Mouse (Mus musculus) neural tube, embryonic 14.5 days (tissue): ENCODE data around the gene Actl6b. TPM values are rescaled to one million over a fixed set of nuclear protein-coding genes. Genes with fewer than 3 reads are reported as not detected.

Experiments
- ATAC-seq: fragments of 200-750 bp; cut with Nextera tagmentation; 2 replicates; pipeline ENCODE4 v1.8.0; 2017; ENCODE audit warnings: low read depth, mild to moderate bottlenecking, moderate TSS enrichment, moderate library complexity
- H3K27ac ChIP-seq: fragments of 300-500 bp; sonication (generic); 2 replicates; pipeline ENCODE4 v1.5.1; 2014; ENCODE audit warnings: low read depth, mild to moderate bottlenecking, control low read depth, low read length, moderate library complexity, mixed read lengths
- H3K27me3 ChIP-seq: fragments of 300-500 bp; sonication (generic); 2 replicates; pipeline ENCODE4 v1.6.1; 2014; ENCODE audit warnings: low read length; ENCODE audit not compliant: control insufficient read depth, insufficient read depth
- H3K36me3 ChIP-seq: fragments of 300-500 bp; sonication (generic); 2 replicates; pipeline ENCODE4 v1.6.1; 2014; ENCODE audit warnings: low read length, mixed read lengths; ENCODE audit not compliant: control insufficient read depth, insufficient read depth
- H3K4me1 ChIP-seq: fragments of 300-500 bp; sonication (generic); 2 replicates; pipeline ENCODE4 v1.6.1; 2014; ENCODE audit warnings: low read length; ENCODE audit not compliant: control insufficient read depth, insufficient read depth
- H3K4me2 ChIP-seq: fragments of 300-500 bp; sonication (generic); 2 replicates; pipeline ENCODE4 v1.6.1; 2014; ENCODE audit warnings: mild to moderate bottlenecking, low read depth, low read length, control low read depth
- H3K4me3 ChIP-seq: fragments of 300-500 bp; sonication (generic); 2 replicates; pipeline ENCODE4 v1.5.1; 2014; ENCODE audit warnings: low read depth, low read length, control low read depth, mixed read lengths
- H3K9ac ChIP-seq: fragments of 300-500 bp; sonication (generic); replicated peaks from 2 replicates; pipeline ENCODE4 v1.6.1; 2014; ENCODE audit warnings: low read depth, mild to moderate bottlenecking, control low read depth, low read length, mixed read lengths
- H3K9me3 ChIP-seq: fragments of 300-500 bp; sonication (generic); 2 replicates; pipeline ENCODE4 v1.6.1; 2016; ENCODE audit warnings: low read length; ENCODE audit not compliant: control insufficient read depth
- WGBS: fragments of 180-500 bp; shearing (Covaris S2); extraction: QIAGEN DNeasy Blood & Tissue Kit; methylation state at CpG from one replicate; pipeline ENCODE4 v1.1.7; 2014; 5-methylcytosine and 5-hydroxymethylcytosine counted together
- polyA plus RNA-seq: library from polyadenylated mRNA; unstranded; fragments of >200 nt; fragmentation: Nextera tagmentation; extraction: Ambion mirVana; gene quantifications from 2 replicates; pipeline ENCODE4 v1.2.1, GENCODE M21; 2014

Actl6b gene
- polyA plus RNA-seq, 1 experiment from 2014 or later: 236 TPM

DNA sequence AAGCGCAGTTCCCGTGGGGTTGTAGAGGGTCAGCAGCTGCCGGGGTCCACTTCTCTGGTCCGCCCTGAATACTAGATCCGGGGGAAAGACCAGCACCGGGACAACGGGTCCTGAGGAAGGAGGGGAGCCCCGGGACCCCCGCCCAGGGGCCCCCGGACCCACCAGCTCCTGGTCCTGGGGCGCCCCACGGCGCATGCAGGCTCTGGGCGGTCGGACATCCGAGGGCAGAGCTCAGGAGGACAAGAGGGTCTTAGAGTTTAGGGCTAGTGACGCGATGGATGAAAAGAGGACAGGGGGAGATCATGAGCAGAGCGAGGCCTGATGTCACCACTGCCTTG, 46.9 kb downstream of the Actl6b start:
- Histone ChIP-seq H3K27me3 (no peaks in the 10 kb centered on the region), H3K4me2 (peak overlapping the region; percentile 80), H3K9me3 (no peaks in the 10 kb centered on the region), H3K9ac (peak overlapping the region; percentile 79), H3K4me3 (peak overlapping the region; percentile 74), H3K36me3 (no peaks in the 10 kb centered on the region), H3K4me1 (peaks cover 16% of the 10 kb centered on the region; the same call in 1 of the 2 replicates), H3K27ac (peak overlapping the region; percentile 60)
- 2% methylated on average over 19 of the region's 19 CpGs for WGBS
- peak; percentile 67 for ATAC-seq

DNA sequence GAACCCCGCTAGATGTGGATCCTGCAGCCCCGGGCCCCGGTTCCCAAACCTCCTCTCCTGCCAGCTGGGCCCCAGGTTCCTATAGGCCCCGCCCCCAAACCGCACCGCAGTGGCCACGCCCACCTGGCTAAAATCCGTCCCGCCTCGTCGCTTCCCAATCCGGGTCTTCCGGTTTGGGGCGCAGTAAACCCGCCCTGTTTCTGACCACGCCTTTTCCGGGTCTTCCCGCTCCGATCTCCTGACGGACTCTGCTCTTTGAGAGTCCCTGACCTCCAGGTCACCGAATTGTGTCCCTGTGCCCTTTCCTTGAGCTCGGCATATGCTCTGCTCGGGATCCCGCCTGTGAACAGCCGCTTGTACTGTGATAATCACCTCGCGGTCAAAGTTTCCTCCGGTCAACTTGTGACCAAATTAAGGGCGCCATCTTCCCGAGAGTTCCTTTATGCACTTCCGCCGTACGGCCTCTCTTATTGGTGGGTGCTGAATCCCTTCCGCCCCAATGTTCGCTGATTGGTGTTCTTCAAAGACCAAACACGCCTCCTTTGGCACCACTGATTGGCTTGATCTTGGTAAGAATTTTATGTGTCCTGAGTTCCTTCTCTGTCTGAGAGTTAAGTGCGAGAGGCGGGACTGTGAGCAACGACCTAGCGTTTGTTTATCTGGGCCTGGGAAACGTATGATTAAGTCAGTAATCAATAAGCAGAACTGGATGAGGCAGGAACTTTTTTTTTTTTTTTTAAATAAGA, 47.5 kb downstream of the Actl6b start, which contains the start of gene Mospd3:
TSS of gene Mospd3 (minus strand) at position 440 of the 746 bp plus-strand sequence.
- peak within 1 kb of the TSS; percentile 80 for H3K4me2 ChIP-seq
- peak; percentile 96 for ATAC-seq
- peak within 1 kb of the TSS; percentile 76 for H3K27ac ChIP-seq
- under 1% methylated on average over 41 of the region's 41 CpGs for WGBS
- H3K36me3 ChIP-seq: no peaks in the 10 kb centered on the region
- peak within 1 kb of the TSS; percentile 74 for H3K4me3 ChIP-seq
- H3K27me3 ChIP-seq: no peaks in the 10 kb centered on the region
- peaks cover 16% of the 10 kb centered on the region; the same call in 1 of the 2 replicates for H3K4me1 ChIP-seq
- no peaks in the 10 kb centered on the region for H3K9me3 ChIP-seq
- H3K9ac ChIP-seq: peak within 1 kb of the TSS; percentile 79

DNA sequence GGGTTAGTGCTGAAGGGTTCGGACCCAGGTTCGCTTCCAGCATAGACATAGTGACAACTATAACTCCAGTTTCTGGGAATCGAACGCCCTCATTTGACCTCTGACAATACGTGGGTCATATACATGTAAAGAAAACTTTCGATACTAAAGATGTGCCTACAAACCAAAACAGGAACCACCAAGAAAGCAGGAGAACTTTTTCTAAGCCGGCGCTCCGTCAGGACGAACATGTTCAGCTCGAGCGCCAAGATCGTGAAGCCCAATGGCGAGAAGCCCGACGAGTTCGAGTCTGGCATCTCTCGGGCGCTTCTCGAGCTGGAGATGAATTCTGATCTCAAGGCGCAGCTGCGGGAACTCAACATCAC, 48.0 kb downstream of the Actl6b start:
- peak overlapping the region; percentile 74 for H3K4me3 ChIP-seq
- H3K27ac ChIP-seq: no peak overlapping the region
- H3K4me2 ChIP-seq: peak overlapping the region; percentile 52
- H3K36me3 ChIP-seq: no peaks in the 10 kb centered on the region
- WGBS: under 1% methylated on average over 22 of the region's 22 CpGs
- no peaks in the 10 kb centered on the region for H3K9me3 ChIP-seq
- H3K9ac ChIP-seq: 0 out of 2 replicates have a peak overlapping the region, but pooled peaks have one; percentile 79
- H3K4me1 ChIP-seq: peaks cover 16% of the 10 kb centered on the region; the same call in 1 of the 2 replicates
- ATAC-seq: no peak
- no peaks in the 10 kb centered on the region for H3K27me3 ChIP-seq

- no peak overlapping the region for H3K27ac ChIP-seq
- H3K4me3 ChIP-seq: no peak overlapping the region
- peaks cover 5% of the 10 kb centered on the region; the same call in 1 of the 2 replicates for H3K4me1 ChIP-seq
- no peak overlapping the region for H3K9ac ChIP-seq
- H3K36me3 ChIP-seq: no peaks in the 10 kb centered on the region
- H3K9me3 ChIP-seq: no peaks in the 10 kb centered on the region
- no peak for ATAC-seq
- H3K4me2 ChIP-seq: no peak overlapping the region
- H3K27me3 ChIP-seq: no peaks in the 10 kb centered on the region
- WGBS: 12% methylated on average over 25 of the region's 26 CpGs
Observed at GRCm38 (mm10) chr5:137607860-137608653, 54.7 kb downstream of the Actl6b start.

DNA sequence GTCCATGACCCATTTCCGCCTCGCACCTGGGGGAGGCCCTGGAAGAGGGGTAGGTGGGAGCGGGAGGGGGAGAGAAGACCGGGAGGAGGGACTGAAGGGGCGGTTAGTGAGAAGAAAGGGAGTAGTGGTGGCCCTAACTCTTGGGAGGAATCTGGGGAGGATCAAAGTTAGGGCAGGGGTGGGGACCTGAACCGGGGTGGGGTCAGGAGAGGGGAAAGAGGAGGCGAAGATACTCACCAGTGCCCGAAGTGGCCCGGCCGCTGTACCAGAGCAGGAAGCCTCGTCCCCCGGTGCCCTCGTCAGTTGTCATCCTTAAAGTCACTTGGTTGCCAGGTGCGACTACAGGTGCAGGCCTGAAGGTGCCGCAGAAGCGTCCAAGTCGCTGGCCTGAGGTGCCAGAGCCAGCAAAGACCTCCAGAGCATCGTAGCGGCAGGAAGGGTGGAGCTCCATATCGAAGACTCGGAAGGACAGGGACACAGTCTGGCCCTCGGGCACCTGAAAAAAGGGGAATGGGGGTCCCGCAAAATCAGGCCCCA, 55.4 kb downstream of the Actl6b start:
- no peaks in the 10 kb centered on the region for H3K27me3 ChIP-seq
- no peak overlapping the region for H3K27ac ChIP-seq
- H3K9me3 ChIP-seq: no peaks in the 10 kb centered on the region
- no peaks in the 10 kb centered on the region for H3K36me3 ChIP-seq
- no peak overlapping the region for H3K4me2 ChIP-seq
- ATAC-seq: no peak
- H3K4me1 ChIP-seq: peaks cover 5% of the 10 kb centered on the region; the same call in 1 of the 2 replicates
- H3K9ac ChIP-seq: no peak overlapping the region
- no peak overlapping the region for H3K4me3 ChIP-seq
- WGBS: 14% methylated on average over 23 of the region's 23 CpGs

DNA sequence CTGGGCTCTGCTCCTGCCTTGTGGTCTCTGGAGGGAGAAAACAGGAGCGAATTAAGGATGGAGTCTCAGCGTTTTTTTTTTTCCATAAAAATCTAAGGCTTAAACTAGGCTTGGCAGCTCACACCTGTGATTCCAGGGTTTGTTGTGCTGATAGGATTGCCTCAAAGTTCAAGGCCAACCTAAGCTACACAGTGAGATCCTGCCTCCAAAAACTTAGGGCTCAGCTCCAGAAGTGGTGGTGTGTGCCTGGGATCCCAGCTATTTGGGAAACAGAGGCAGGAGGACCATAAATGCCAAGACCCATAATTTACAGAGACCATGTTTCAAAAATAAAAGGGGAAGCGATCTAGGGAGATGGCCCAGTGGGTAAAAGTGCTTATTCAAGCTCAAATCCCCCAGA, 56.0 kb downstream of the Actl6b start:
- Histone ChIP-seq H3K27ac (no peak overlapping the region), H3K36me3 (no peaks in the 10 kb centered on the region), H3K4me1 (peaks cover 5% of the 10 kb centered on the region; the same call in 1 of the 2 replicates), H3K9ac (no peak overlapping the region), H3K4me2 (no peak overlapping the region), H3K9me3 (no peaks in the 10 kb centered on the region), H3K4me3 (no peak overlapping the region), H3K27me3 (no peaks in the 10 kb centered on the region)
- WGBS: 52% methylated on average over 3 of the region's 3 CpGs
- ATAC-seq: no peak

GRCm38 (mm10) chr5:137610056-137610455, 56.7 kb downstream of the Actl6b start:
- ATAC-seq: no peak
- no peaks in the 10 kb centered on the region for H3K27me3 ChIP-seq
- peaks cover 5% of the 10 kb centered on the region; the same call in 1 of the 2 replicates for H3K4me1 ChIP-seq
- H3K4me3 ChIP-seq: no peak overlapping the region
- H3K36me3 ChIP-seq: no peaks in the 10 kb centered on the region
- H3K9me3 ChIP-seq: no peaks in the 10 kb centered on the region
- H3K4me2 ChIP-seq: no peak overlapping the region
- WGBS: 76% methylated on average over 4 of the region's 4 CpGs
- H3K27ac ChIP-seq: no peak overlapping the region
- H3K9ac ChIP-seq: no peak overlapping the region

- Histone ChIP-seq H3K27me3 (no peaks in the 10 kb centered on the region), H3K36me3 (no peaks in the 10 kb centered on the region), H3K9ac (no peak overlapping the region), H3K4me3 (no peak overlapping the region), H3K4me2 (peak overlapping the region; percentile 18; the same call in 1 of the 2 replicates), H3K27ac (no peak overlapping the region), H3K9me3 (no peaks in the 10 kb centered on the region), H3K4me1 (peaks cover 5% of the 10 kb centered on the region; the same call in 1 of the 2 replicates)
- ATAC-seq: no peak
- 14% methylated on average over 12 of the region's 12 CpGs for WGBS
Observed at GRCm38 (mm10) chr5:137610548-137611244, 57.4 kb downstream of the Actl6b start.
